In the genomic region with DNA sequence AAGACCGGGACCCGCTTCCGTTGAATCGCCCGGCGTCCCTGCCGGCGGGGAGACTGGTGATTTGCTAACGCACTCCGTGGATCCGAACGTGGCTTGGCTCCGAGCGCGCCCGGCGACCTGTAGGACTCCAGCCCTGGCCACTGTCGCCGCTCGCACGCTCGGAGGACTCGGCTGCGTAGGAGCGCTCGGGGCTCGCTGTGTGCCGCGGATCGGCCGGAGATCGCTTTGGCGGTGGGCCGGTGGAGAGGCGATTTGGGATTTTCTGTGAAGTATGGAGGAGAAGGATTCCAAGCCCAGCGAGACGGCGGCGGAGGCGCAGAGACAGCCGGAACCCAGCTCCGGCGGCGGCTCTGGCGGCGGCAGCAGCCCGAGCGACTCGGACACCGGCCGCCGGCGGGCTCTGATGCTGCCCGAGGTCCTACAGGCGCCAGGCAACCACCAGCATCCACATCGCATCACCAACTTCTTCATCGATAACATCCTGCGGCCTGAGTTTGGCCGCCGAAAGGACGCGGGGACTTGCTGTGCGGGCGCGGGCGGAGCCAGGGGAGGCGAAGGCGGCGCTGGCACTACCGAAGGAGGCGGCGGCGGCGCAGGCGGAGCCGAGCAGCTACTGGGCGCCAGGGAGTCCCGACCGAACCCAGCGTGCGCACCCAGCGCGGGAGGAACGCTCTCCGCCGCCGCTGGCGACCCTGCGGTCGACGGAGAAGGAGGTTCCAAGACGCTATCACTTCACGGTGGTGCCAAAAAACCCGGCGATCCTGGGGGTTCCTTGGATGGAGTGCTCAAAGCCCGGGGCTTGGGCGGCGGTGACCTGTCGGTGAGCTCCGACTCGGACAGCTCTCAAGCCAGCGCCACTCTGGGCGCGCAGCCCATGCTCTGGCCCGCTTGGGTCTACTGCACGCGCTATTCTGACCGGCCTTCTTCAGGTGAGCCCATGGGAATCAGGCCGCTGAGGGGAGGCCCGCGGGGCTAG, we compare ENCODE assay signal across 9 mouse cellular contexts. TPM values are rescaled to one million over a fixed set of nuclear protein-coding genes. Genes with fewer than 3 reads are reported as not detected.
A peak's percentile ranks its signal among the peaks of the same experiment; 100 is the strongest.
DNase-seq lines count a peak whose midpoint lies in the region; ATAC-seq and TF ChIP-seq lines count a peak whose summit lies in the region.
"Had no signal": no experiment of that assay in that cellular context is flagged by ENCODE, and none has a peak within 500 bp of the region (broad histone marks: within the 10 kb centered on the region; RNA-seq: fewer than 3 reads in every experiment).

No protein-coding gene starts in this region.

- H3K4me2 ChIP-seq in midbrain, embryonic 16.5 days (ENCODE audit: low read length), result peak overlapping the region; percentile 74

- H3K27me3 ChIP-seq in limb, embryonic 10.5 days (ENCODE audit: low read depth, poor library complexity, severe bottlenecking), result peaks cover 98% of the 10 kb centered on the region
- peaks cover 16% of the 10 kb centered on the region for H3K27me3 ChIP-seq in midbrain, embryonic 16.5 days (ENCODE audit: control insufficient read depth, insufficient read depth, low read depth, low read length)

- intact Hi-C loops in heart, postnatal 14 days (cut with DNase I), result loop anchor here (5.0 kb wide), 1 partner anchor 44 kb away; no protein-coding TSS in a partner anchor

- peak overlapping the region; percentile 49 for H3K4me3 ChIP-seq in layer of hippocampus, adult 2 months
- peak overlapping the region; percentile 48 for H3K4me3 ChIP-seq in limb, embryonic 10.5 days
- peak overlapping the region; percentile 67 for H3K4me3 ChIP-seq in midbrain, embryonic 16.5 days (ENCODE audit: low read depth, low read length)

- H3K27ac ChIP-seq in layer of hippocampus, adult 2 months, result no peak overlapping the region
- no peak overlapping the region for H3K27ac ChIP-seq in limb, embryonic 10.5 days
- peak overlapping the region; percentile 91 for H3K27ac ChIP-seq in midbrain, embryonic 16.5 days (ENCODE audit: low read length)

- no peak for TF ChIP-seq CTCF in layer of hippocampus, adult 2 months (conservative IDR thresholded peaks at IDR 0.05)

- peaks cover 38% of the 10 kb centered on the region for H3K4me1 ChIP-seq in limb, embryonic 10.5 days
- H3K4me1 ChIP-seq in midbrain, embryonic 16.5 days (ENCODE audit: control insufficient read depth, insufficient read depth, low read length), result peaks cover 11% of the 10 kb centered on the region

- no peaks in the 10 kb centered on the region for H3K9me3 ChIP-seq in limb, embryonic 10.5 days (replicated peaks)
- H3K9me3 ChIP-seq in midbrain, embryonic 16.5 days (replicated peaks; ENCODE audit: control insufficient read depth, low read length, poor library complexity, severe bottlenecking), result no peaks in the 10 kb centered on the region

- no peak for DNase-seq in layer of hippocampus, adult 2 months (ENCODE audit: low spot score in 2 of 2)
- no peak for DNase-seq in layer of hippocampus, postnatal 36 days
- peak; percentile 40 to 88 for DNase-seq in adrenal gland, adult (ENCODE audit: inconsistent age in 2 of 2, low spot score in 1 of 2)
- DNase-seq in embryo, embryonic 10.5 days (ENCODE audit: low spot score), result peak; percentile 64
- peak; percentile 36 for DNase-seq in heart, postnatal 14 days
- DNase-seq in limb, embryonic 10.5 days (ENCODE audit: low spot score), result peak; percentile 74
- DNase-seq in frontal cortex, adult 2 months (ENCODE audit: extremely low spot score in 1 of 2, low spot score in 1 of 2), result no peak

- H3K36me3 ChIP-seq in limb, embryonic 10.5 days, result no peaks in the 10 kb centered on the region
- H3K36me3 ChIP-seq in midbrain, embryonic 16.5 days (ENCODE audit: control insufficient read depth, insufficient read depth, low read length), result no peaks in the 10 kb centered on the region

- peak overlapping the region; percentile 78 for H3K9ac ChIP-seq in midbrain, embryonic 16.5 days (ENCODE audit: low read depth, low read length)

- ATAC-seq in midbrain, embryonic 16.5 days, result no peak

- under 1% methylated on average over 111 of the region's 111 CpGs for WGBS in limb, embryonic 10.5 days
- WGBS in midbrain, embryonic 16.5 days, result 0% methylated on average over 111 of the region's 111 CpGs

RNA-seq across cellular contexts. Expression of a gene that starts 1.1 kb away (rescaled TPM):
- total RNA-seq in layer of hippocampus, adult 2 months (2021), result under 1 TPM; 0.49 to 0.52 TPM
- under 1 TPM; 0.25 to 0.28 TPM for total RNA-seq in layer of hippocampus, postnatal 36 days (2021)
- total RNA-seq in heart, postnatal 14 days (2021), result not detected
- not detected in 2 replicates for polyA plus RNA-seq in limb, embryonic 10.5 days (2016; fragmentation: Nextera tagmentation; extraction: Ambion mirVana)
- polyA plus RNA-seq in midbrain, embryonic 16.5 days (2015; fragmentation: Nextera tagmentation; extraction: Ambion mirVana), result 0.55 and 0.72 TPM in 2 replicates
- polyA plus RNA-seq in frontal cortex, adult 2 months (2012; rRNA removed), result 0.29 and 0.30 TPM in 2 replicates
- total RNA-seq: hematopoietic stem cell, adult 5-6 weeks had no signal

Comparison
In these comparisons a context has a peak if more than half of its experiments do, and no peak if none do; other contexts are left out.
1. DNase-seq: peak in adrenal gland, adult (2 of 2), embryo, embryonic 10.5 days (single experiment), heart, postnatal 14 days (2 of 2) and limb, embryonic 10.5 days (single experiment); none in layer of hippocampus, adult 2 months (0 of 2), layer of hippocampus, postnatal 36 days (0 of 2) and frontal cortex, adult 2 months (0 of 2).
2. Peak in every context shown above with its lines, with median percentiles within 50 percentile points of each other: H3K4me3 ChIP-seq.